Mouse (Mus musculus) E14TG2a.4 (cell line): Measurements from ENCODE around the gene Rasal3.

Source experiments
- CTCF ChIP-seq: conservative IDR thresholded peaks from 2 replicates; pipeline ENCODE4 v1.5.1; 2014; ENCODE audit warnings: low read length
- NANOG ChIP-seq: IDR thresholded peaks from 2 replicates; pipeline ENCODE4 v1.6.1; 2014; ENCODE audit warnings: borderline replicate concordance, low read length, mixed read lengths

DNA sequence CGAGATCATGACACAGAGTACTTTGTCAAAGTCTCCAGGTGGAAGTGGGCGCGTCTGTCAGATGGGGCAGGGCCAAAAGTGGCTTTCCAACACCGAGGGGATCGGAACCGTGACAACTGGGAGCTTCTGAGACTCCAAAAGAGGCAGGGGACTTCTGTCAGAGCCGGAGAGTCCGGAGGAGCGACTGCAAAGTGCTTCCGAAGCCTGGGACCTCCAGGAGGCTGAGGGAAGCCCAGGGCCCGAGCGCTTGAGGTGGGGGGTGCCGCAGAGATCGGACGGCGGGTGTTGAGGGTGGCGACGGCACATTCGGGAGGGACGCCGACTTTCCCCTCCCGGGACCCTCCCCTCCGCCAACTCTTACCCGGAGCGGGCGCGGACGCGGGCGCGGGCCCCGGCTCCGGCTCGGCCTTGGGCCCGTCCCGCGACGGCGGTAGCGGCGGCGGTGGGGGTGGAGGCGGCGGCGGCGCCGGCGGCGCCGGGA lies 39.5 kb downstream of the Rasal3 start:
- TF ChIP-seq CTCF (no peak), NANOG (no peak)
